Mouse (Mus musculus): ENCODE data around the gene Kcnk15.
A peak's percentile ranks its signal among the peaks of the same experiment; 100 is the strongest.

The Kcnk15 gene

GRCm38 (mm10) chr2:163876830-163877498 lies 23.5 kb downstream of the Kcnk15 start:
- no peak for DNase-seq

DNA sequence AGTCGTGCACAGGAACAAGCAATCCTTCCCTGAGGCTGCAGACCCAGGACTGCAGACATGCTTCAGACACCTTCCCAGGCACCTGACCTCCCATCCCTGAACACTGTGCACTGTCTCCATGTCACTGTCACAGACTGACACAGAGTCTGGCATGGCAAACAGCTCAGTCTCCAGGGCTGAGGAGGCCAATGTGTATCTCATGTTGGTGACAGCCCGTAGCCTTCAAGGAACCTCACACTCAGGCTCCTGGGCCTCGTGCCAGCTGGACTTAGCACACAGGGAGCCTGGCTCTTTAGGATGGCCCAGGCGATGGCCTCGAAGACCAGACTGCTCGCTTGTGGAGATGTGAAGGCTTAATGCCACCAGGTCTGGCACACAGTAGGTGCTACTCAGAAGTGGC lies 27.4 kb downstream of the Kcnk15 start:
- peak; percentile 17 to 72 for DNase-seq

- no peak for DNase-seq
These were observed 29.6 kb downstream of the Kcnk15 start for GRCm38 (mm10) chr2:163882859-163883652.

DNA sequence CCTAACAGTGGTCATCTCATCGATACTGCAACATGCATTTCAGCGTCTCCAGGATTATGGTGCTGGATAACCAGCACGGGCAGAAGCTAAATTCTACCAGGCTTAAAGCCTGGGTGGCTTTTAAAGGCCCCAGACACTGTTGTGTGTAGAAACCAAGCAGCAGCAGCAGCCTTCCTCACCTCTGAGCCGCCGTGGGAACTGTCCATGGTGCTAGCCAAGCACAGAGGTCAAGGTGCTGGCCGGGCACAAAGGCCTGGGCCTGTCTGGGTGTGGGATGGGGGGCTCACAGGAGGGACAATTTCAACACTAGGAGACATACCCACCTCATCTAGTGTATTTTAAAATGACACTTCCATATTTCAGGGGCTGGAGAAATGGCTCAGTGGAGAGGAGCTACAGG lies 36.0 kb downstream of the Kcnk15 start:
- peak; percentile 11 to 75 for DNase-seq

GRCm38 (mm10) chr2:163890586-163890985 lies 37.1 kb downstream of the Kcnk15 start:
- no peak for DNase-seq

- DNase-seq, result no peak
These were observed 37.8 kb downstream of the Kcnk15 start for GRCm38 (mm10) chr2:163891271-163891670.

DNA sequence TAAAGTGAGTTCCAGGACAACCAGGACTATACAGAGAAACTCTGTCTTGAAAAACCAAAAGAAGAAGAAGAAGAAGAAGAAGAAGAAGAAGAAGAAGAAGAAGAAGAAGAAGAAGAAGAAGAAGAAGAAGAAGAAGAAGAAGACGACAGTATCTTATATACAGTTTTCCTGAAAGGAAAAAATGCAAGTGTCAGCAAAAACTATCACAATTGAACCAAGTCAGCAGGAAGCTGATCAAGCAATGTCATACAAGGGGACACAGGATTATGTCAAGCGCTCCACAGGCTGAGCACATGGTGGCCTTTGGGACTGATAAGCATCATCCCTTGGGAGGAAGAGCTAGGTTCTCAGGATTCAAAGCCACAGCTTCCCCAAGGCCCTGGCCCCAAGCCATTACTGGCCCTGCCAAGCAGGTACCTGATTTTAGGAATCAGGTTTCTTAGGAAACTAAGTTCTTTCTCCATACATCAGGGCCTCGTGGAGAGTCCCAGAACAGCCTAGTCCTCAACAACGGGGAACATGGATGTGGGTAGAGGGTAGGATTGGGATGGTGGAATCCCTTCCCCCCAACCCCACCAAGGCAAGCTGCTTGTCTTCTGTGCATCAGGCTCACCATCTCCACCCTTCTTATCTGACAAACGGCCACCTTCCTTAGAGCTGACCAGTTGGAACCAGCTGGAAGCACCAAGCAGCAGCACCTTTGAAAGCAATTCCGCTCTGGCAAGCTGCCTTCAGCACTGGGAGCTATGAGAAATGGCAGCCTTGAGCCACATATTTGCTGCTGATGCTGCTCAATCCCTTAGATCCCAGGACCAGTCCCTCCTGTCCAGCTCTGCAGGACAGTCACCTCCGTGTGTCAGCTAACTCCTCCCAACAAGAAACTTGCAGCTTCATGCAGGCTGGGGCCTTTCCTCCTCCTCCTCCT lies 40.3 kb downstream of the Kcnk15 start:
- DNase-seq, result no peak

DNA sequence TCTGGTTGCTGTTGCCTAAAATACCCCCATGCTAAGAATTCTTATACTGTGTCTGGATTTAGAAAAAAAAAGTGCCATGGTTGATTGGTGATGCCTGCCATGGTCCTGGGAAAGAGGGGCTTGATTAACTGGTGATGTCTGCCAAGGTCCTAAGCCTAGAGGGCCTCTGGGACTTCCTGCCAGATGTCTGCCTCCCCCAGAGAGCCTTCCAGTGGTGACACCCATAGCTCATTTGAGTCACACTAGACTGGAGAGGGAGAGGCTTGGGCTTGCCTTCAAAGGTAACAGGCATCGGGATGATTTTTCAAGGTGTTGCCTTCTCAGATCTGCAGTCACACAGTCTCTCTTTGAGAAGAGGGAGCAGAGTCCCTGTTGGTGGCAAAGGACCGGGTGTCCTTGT lies 41.7 kb downstream of the Kcnk15 start:
- DNase-seq, result no peak

GRCm38 (mm10) chr2:163897026-163897425 lies 43.6 kb downstream of the Kcnk15 start:
- no peak for DNase-seq

DNA sequence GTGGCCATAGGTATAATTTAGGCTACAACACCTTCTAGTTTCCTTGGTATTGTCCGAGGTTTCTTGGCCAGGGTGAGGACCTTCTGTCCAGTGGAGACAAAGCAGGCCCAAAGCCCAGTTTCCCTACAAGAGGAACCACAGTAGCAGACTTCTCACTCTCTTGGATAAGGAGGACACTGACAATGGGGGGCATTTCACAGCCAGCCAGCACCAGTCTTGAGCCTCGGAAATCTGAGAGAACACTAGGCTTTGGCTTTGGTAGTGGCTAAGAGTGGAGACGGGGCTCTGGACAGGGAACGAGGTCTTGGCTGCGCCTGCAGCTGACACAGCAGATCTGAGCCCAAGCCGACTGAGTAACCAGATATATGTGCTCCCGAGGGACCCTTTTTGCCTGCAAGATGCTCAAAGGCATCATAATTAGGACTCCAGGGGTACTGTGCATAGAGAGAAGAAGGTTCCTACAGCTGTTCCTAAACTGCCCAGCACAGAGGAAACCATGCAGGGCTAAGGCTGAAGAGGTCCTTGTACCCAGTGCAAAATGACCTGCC lies 44.6 kb downstream of the Kcnk15 start:
- DNase-seq, result no peak

- DNase-seq, result no peak
These were observed 46.5 kb downstream of the Kcnk15 start for GRCm38 (mm10) chr2:163899910-163900411.

DNA sequence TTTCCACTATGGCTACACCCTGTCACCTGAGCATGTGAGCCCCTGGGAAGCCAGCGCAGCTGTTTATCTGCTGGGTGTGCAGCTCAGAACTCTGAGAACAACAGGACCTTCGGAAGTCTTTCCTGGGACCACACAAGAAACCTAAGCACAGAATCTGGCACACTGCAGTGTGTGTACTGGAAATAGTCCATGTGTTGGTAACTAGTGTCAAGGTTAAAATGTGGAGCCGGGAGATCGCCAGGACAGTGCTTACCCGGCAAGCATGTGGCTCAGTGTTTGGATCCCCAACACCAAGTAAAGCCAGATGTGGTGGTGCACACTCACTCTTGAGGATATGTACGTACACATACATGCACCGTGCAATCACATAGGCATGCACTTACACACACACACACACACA lies 47.6 kb downstream of the Kcnk15 start:
- DNase-seq, result no peak

DNA sequence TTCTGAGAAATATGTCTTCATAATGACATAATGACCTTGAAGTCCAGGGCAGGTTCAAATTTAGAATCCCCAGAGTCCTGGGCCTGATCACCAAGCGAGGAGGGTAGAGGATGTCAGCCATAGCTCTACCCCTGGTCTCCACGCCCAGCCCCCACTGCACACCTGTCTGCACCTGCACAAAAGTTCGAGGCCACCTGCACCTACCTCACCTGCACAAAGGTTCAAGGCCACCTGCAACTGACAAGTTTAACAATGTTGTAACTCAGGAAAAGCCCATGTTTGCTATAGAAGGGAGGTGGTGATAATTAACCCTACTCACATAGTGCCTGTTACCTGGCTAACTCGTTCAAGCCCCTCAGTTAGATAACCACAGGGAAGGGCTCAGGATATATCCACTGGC lies 49.0 kb downstream of the Kcnk15 start:
- no peak for DNase-seq

DNA sequence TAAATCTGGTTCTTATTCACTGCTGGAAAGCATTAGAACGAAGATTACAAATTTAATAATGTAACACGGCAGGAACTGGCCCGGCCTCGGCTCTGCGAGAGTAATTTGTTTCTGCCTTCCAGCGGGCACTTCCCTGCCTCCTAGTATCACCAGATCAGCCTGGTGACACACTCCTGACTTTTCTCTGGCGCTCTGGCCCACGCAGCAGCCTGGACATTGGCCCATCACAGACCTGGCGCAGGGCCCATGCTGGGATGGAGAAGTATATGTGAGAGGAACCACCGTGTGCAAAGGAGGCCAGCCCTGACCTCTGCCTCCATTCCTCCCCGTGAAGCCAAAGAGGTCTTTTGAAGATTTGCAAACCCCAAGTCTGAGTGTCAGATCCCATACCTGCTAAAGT lies 50.0 kb downstream of the Kcnk15 start:
- DNase-seq, result no peak

DNA sequence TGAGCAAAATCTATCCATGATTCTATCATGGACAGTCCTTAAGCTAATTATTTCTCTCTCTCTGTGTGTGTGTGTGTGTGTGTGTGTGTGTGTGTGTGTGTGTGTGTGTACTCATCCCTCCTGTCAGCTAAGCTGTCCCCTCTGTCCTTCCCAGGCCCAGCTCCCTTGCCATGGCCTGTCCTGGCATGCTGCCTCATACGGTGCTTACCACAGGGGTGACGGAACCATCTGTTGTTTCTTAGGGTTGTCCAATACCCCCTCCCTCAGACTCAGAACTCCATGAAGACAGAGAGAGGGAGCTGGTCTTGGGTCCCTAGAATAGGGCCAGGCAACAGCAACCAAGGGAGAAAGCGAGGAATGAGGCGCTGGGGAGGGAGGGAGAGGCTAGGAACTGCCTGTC lies 50.9 kb downstream of the Kcnk15 start:
- no peak for DNase-seq

DNA sequence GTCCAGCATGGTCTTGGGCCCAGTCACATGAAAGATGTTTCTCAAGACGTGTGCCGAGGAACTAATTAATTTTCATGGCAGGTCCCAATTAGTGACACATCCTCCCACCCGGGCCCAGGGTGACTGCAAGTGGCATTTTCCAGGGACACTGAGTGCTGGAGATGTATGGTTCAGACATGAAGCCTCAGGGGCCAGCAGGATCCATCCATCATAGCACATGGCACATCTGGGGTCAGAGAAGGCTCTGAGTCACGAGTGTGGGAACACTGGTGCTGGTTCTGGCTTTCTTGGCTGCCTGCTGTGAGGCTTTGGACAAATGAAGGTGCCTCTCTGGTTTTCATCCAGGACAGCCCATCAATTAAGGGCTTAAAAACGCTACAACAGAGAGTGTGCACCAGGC lies 53.7 kb downstream of the Kcnk15 start:
- DNase-seq, result no peak

All from kidney, postnatal 36 days (tissue).